Comparison of ENCODE assay signal across 31 mouse cellular contexts in genomic region chr1:164018221-164018896, GRCm38 (mm10). TPM values are rescaled to one million over a fixed set of nuclear protein-coding genes. Genes with fewer than 3 reads are reported as not detected.
DNase-seq lines count a peak whose midpoint lies in the region; ATAC-seq lines count a peak whose summit lies in the region.
"Had no signal": no experiment of that assay in that cellular context is flagged by ENCODE, and none has a peak within 500 bp of the region (broad histone marks: within the 10 kb centered on the region; RNA-seq: fewer than 3 reads in every experiment).

No protein-coding gene starts in this region.

- 68% methylated on average over 16 of the region's 16 CpGs for WGBS in kidney, embryonic 16.5 days
- 89% methylated on average over 16 of the region's 16 CpGs for WGBS in forebrain, embryonic 16.5 days

- ATAC-seq in kidney, embryonic 16.5 days (ENCODE audit: low FRiP score, low TSS enrichment) = peak; percentile 71; the same call in 1 of the 2 replicates
- no peak for ATAC-seq in forebrain, embryonic 16.5 days
- ATAC-seq: CD4-positive, CD25-positive, alpha-beta regulatory T cell, adult 4 months; forebrain, embryonic 13.5 days; forebrain, postnatal 0 days; hindbrain, embryonic 16.5 days; Patski had no signal

- no peak overlapping the region for H3K4me3 ChIP-seq in kidney, embryonic 16.5 days (ENCODE audit: low read length)
- H3K4me3 ChIP-seq in forebrain, embryonic 16.5 days (replicated peaks; ENCODE audit: low read length) = no peak overlapping the region
- H3K4me3 ChIP-seq: forebrain, embryonic 10.5 days; forebrain, embryonic 13.5 days; gastrocnemius, adult 2 months; heart, embryonic 12.5 days; heart, embryonic 15.5 days; hindbrain, embryonic 10.5 days; hindbrain, embryonic 13.5 days had no signal

- no peaks in the 10 kb centered on the region for H3K4me1 ChIP-seq in kidney, embryonic 16.5 days (ENCODE audit: insufficient read depth, low read length)
- no peaks in the 10 kb centered on the region for H3K4me1 ChIP-seq in forebrain, embryonic 16.5 days (replicated peaks; ENCODE audit: control insufficient read depth, insufficient read depth, low read length)
- H3K4me1 ChIP-seq: forebrain, embryonic 10.5 days; forebrain, embryonic 13.5 days; heart, embryonic 12.5 days; heart, embryonic 15.5 days; hindbrain, embryonic 13.5 days had no signal

- peak; percentile 23 for DNase-seq in kidney, adult 9 months
- no peak for DNase-seq in kidney, postnatal 14 days
- no peak for DNase-seq in kidney, adult 8-10 months
- DNase-seq in ES-CJ7 (ENCODE audit: low read depth, low spot score) = peak; percentile 80
- DNase-seq in ZHBTc4 (ENCODE audit: low read depth, low spot score) = peak; percentile 53
- DNase-seq in retina, embryonic 14.5 days (ENCODE audit: low spot score) = no peak
- DNase-seq: adrenal gland, postnatal 10 days; adrenal gland, postnatal 36 days; cerebellum, adult 18-20 months; cerebellum, adult 9-10 months; cerebellum, postnatal 14 days; forebrain, postnatal 0 days; gastrocnemius, adult 2 months; gastrocnemius, postnatal 25 days; heart, adult 18-20 months; heart, postnatal 10 days; heart, postnatal 36 days had no signal

- peak overlapping the region; percentile 21 for H3K4me2 ChIP-seq in kidney, embryonic 16.5 days (replicated peaks; ENCODE audit: low read depth, low read length)
- no peak overlapping the region for H3K4me2 ChIP-seq in forebrain, embryonic 16.5 days (ENCODE audit: low read length)
- H3K4me2 ChIP-seq: forebrain, embryonic 13.5 days; heart, embryonic 12.5 days; heart, embryonic 15.5 days; hindbrain, embryonic 13.5 days had no signal

- no peak overlapping the region for H3K9ac ChIP-seq in kidney, embryonic 16.5 days (replicated peaks; ENCODE audit: low read length)
- no peak overlapping the region for H3K9ac ChIP-seq in forebrain, embryonic 16.5 days (replicated peaks; ENCODE audit: low read depth, low read length)
- H3K9ac ChIP-seq: forebrain, embryonic 13.5 days; forebrain, postnatal 0 days; heart, embryonic 12.5 days; heart, embryonic 15.5 days; hindbrain, embryonic 13.5 days had no signal

- no peaks in the 10 kb centered on the region for H3K27me3 ChIP-seq in kidney, embryonic 16.5 days (ENCODE audit: insufficient read depth, low read length)
- no peaks in the 10 kb centered on the region for H3K27me3 ChIP-seq in forebrain, embryonic 16.5 days (replicated peaks; ENCODE audit: control insufficient read depth, insufficient read depth, low read length)
- H3K27me3 ChIP-seq: forebrain, embryonic 13.5 days; heart, embryonic 12.5 days; heart, embryonic 15.5 days; hindbrain, embryonic 13.5 days had no signal

- H3K36me3 ChIP-seq in kidney, embryonic 16.5 days (ENCODE audit: insufficient read depth, low read length) = no peaks in the 10 kb centered on the region
- H3K36me3 ChIP-seq in forebrain, embryonic 16.5 days (ENCODE audit: control insufficient read depth, insufficient read depth) = no peaks in the 10 kb centered on the region
- H3K36me3 ChIP-seq: forebrain, embryonic 10.5 days; G1E; heart, embryonic 12.5 days; heart, embryonic 15.5 days; hindbrain, embryonic 10.5 days; hindbrain, embryonic 13.5 days had no signal

- no peaks in the 10 kb centered on the region for H3K9me3 ChIP-seq in kidney, embryonic 16.5 days (ENCODE audit: low read length)
- no peaks in the 10 kb centered on the region for H3K9me3 ChIP-seq in forebrain, embryonic 16.5 days (ENCODE audit: control insufficient read depth, low read length)
- H3K9me3 ChIP-seq: forebrain, embryonic 10.5 days; forebrain, embryonic 13.5 days; G1E; heart, embryonic 12.5 days; heart, embryonic 15.5 days; hindbrain, embryonic 10.5 days; hindbrain, embryonic 13.5 days had no signal

- peak overlapping the region; percentile 47; the same call in 1 of the 2 replicates for H3K27ac ChIP-seq in kidney, embryonic 16.5 days (ENCODE audit: low read length)
- no peak overlapping the region for H3K27ac ChIP-seq in forebrain, embryonic 16.5 days (ENCODE audit: low read length)
- H3K27ac ChIP-seq: forebrain, embryonic 10.5 days; forebrain, embryonic 13.5 days; gastrocnemius, adult 2 months; heart, embryonic 15.5 days; hindbrain, embryonic 10.5 days; hindbrain, embryonic 13.5 days had no signal

RNA-seq across cellular contexts. Expression of gene Mettl18, which starts 23.7 kb away (rescaled TPM):
- polyA plus RNA-seq in kidney, embryonic 16.5 days (2015; fragmentation: Nextera tagmentation; extraction: Ambion mirVana) = 10.5 and 11.1 TPM in 2 replicates
- 8.3 and 8.5 TPM in 2 replicates for polyA plus RNA-seq in forebrain, embryonic 16.5 days (2015; fragmentation: Nextera tagmentation; extraction: Ambion mirVana)

RNA-seq across cellular contexts. Expression of gene BC055324, which starts 23.8 kb away (rescaled TPM):
- 29.2 and 29.4 TPM in 2 replicates for polyA plus RNA-seq in kidney, embryonic 16.5 days (2015; fragmentation: Nextera tagmentation; extraction: Ambion mirVana)
- polyA plus RNA-seq in forebrain, embryonic 16.5 days (2015; fragmentation: Nextera tagmentation; extraction: Ambion mirVana) = 9.6 and 10.5 TPM in 2 replicates

RNA-seq across cellular contexts. Expression of gene Sele, which starts 29.7 kb away (rescaled TPM):
- polyA plus RNA-seq in kidney, embryonic 16.5 days (2015; fragmentation: Nextera tagmentation; extraction: Ambion mirVana) = 0.09 and 0.10 TPM in 2 replicates
- not detected in 2 replicates for polyA plus RNA-seq in forebrain, embryonic 16.5 days (2015; fragmentation: Nextera tagmentation; extraction: Ambion mirVana)
- polyA plus RNA-seq: embryonic facial prominence, embryonic 11.5 days; forebrain, embryonic 10.5 days; forebrain, embryonic 13.5 days; forebrain, postnatal 0 days; frontal cortex, adult 2 months; G1E; hindbrain, embryonic 10.5 days; hindbrain, embryonic 13.5 days; hindbrain, embryonic 16.5 days; Patski had no signal

RNA-seq across cellular contexts. Expression of gene Sell, which starts 43.4 kb away (rescaled TPM):
- polyA plus RNA-seq in kidney, embryonic 16.5 days (2015; fragmentation: Nextera tagmentation; extraction: Ambion mirVana) = 0.40 and 0.41 TPM in 2 replicates
- polyA plus RNA-seq in forebrain, embryonic 16.5 days (2015; fragmentation: Nextera tagmentation; extraction: Ambion mirVana) = 0.11 and 0.58 TPM in 2 replicates
- polyA plus RNA-seq: forebrain, embryonic 10.5 days; forebrain, embryonic 13.5 days; G1E; heart, embryonic 12.5 days; Patski had no signal

Comparison
In these comparisons a context has a peak if more than half of its experiments do, and no peak if none do; other contexts are left out.
1. DNase-seq: peak in kidney, adult 9 months (single experiment), ES-CJ7 (single experiment) and ZHBTc4 (single experiment); none in kidney, postnatal 14 days (single experiment), kidney, adult 8-10 months (0 of 2) and retina, embryonic 14.5 days (single experiment).